Mouse (Mus musculus): ENCODE data around the gene Map2k6. TPM values are rescaled to one million over a fixed set of nuclear protein-coding genes. Genes with fewer than 3 reads are reported as not detected.

Gene Map2k6
- polyA plus RNA-seq, 1 experiment: 2.9 TPM

GRCm38 (mm10) chr11:110487796-110488195, 88.9 kb downstream of the Map2k6 start:
- Histone ChIP-seq H3K4me2 (ENCODE audit: low read depth) (no peak overlapping the region), H3K4me3 (no peak overlapping the region), H3K79me2 (ENCODE audit: control insufficient read depth, insufficient read depth) (no peaks in the 10 kb centered on the region), H3ac (ENCODE audit: control insufficient read depth, insufficient read length) (no peak overlapping the region), H3K36me3 (ENCODE audit: control insufficient read depth, insufficient read depth) (peaks cover 5% of the 10 kb centered on the region), H3K27me3 (ENCODE audit: control insufficient read depth, insufficient read depth, insufficient read length) (no peaks in the 10 kb centered on the region)
- no peak for TF ChIP-seq TCF3 (IDR thresholded peaks at IDR 0.05; ENCODE audit: insufficient read length, low read depth)
- TF ChIP-seq MYOD1 (IDR thresholded peaks at IDR 0.05; ENCODE audit: control insufficient read depth in 1 of 3, insufficient read length in 2 of 3, low read depth in 2 of 3): no peak
- no peak for TF ChIP-seq MAX (IDR thresholded peaks at IDR 0.05; ENCODE audit: low read depth)
- TF ChIP-seq CEBPB (IDR thresholded peaks at IDR 0.05; ENCODE audit: insufficient read depth, poor library complexity, severe bottlenecking): no peak
- TF ChIP-seq USF1 (IDR thresholded peaks at IDR 0.05; ENCODE audit: low read depth): no peak
- no peak for TF ChIP-seq MYOG (IDR thresholded peaks at IDR 0.05; ENCODE audit: control insufficient read depth in 1 of 3, insufficient read depth in 1 of 3, insufficient read length in 2 of 3, low read depth in 2 of 3)
- no peak for TF ChIP-seq POLR2AphosphoS2 (IDR thresholded peaks at IDR 0.05; ENCODE audit: insufficient read length, low read depth)
- no peak for TF ChIP-seq REST (IDR thresholded peaks at IDR 0.05; ENCODE audit: insufficient read depth, insufficient read length)
- TF ChIP-seq SRF (IDR thresholded peaks at IDR 0.05; ENCODE audit: control insufficient read depth, insufficient read length, low read depth): no peak
- no peak for TF ChIP-seq TCF12 (IDR thresholded peaks at IDR 0.05; ENCODE audit: insufficient read depth, poor library complexity, severe bottlenecking)
- no peak for TF ChIP-seq E2F4 (IDR thresholded peaks at IDR 0.05; ENCODE audit: insufficient read depth)

DNA sequence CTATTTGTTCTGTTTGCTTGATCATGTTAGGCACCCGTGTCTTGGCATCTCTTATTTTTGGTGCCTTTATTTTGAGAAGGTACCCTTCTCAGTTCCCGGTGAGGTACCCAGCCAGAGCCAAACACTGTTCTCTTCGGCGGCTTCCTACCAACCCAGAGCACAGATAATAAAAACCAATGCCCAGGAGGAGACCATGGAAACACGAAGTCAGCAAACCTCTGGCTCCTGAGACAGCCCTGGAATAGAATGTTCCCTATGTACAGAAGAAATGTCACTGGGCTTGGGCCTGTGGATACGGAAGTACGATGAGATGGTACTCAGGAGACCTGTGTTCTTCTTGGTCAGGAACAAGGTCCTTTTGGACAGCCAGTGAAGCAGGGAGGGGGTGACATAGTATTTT, 89.4 kb downstream of the Map2k6 start:
- Histone ChIP-seq H3K4me3 (no peak overlapping the region), H3K4me2 (ENCODE audit: low read depth) (no peak overlapping the region), H3ac (ENCODE audit: control insufficient read depth, insufficient read length) (no peak overlapping the region), H3K27me3 (ENCODE audit: control insufficient read depth, insufficient read depth, insufficient read length) (no peaks in the 10 kb centered on the region), H3K36me3 (ENCODE audit: control insufficient read depth, insufficient read depth) (peaks cover 9% of the 10 kb centered on the region), H3K79me2 (ENCODE audit: control insufficient read depth, insufficient read depth) (no peaks in the 10 kb centered on the region)
- TF ChIP-seq REST (IDR thresholded peaks at IDR 0.05; ENCODE audit: insufficient read depth, insufficient read length) (no peak), SRF (IDR thresholded peaks at IDR 0.05; ENCODE audit: control insufficient read depth, insufficient read length, low read depth) (no peak)

- TF ChIP-seq CEBPB (IDR thresholded peaks at IDR 0.05; ENCODE audit: insufficient read depth, poor library complexity, severe bottlenecking): no peak
- no peak for TF ChIP-seq TCF3 (IDR thresholded peaks at IDR 0.05; ENCODE audit: insufficient read length, low read depth)
- no peak for TF ChIP-seq MYOG (IDR thresholded peaks at IDR 0.05; ENCODE audit: control insufficient read depth in 1 of 3, insufficient read depth in 1 of 3, insufficient read length in 2 of 3, low read depth in 2 of 3)
- TF ChIP-seq USF1 (IDR thresholded peaks at IDR 0.05; ENCODE audit: low read depth): no peak
- no peak overlapping the region for H3K4me3 ChIP-seq
- H3K27me3 ChIP-seq (ENCODE audit: control insufficient read depth, insufficient read depth, insufficient read length): no peaks in the 10 kb centered on the region
- H3ac ChIP-seq (ENCODE audit: control insufficient read depth, insufficient read length): no peak overlapping the region
- no peaks in the 10 kb centered on the region for H3K79me2 ChIP-seq (ENCODE audit: control insufficient read depth, insufficient read depth)
- H3K36me3 ChIP-seq (ENCODE audit: control insufficient read depth, insufficient read depth): peaks cover 9% of the 10 kb centered on the region
- H3K4me2 ChIP-seq (ENCODE audit: low read depth): no peak overlapping the region
These were observed 96.6 kb downstream of the Map2k6 start for GRCm38 (mm10) chr11:110495323-110496060.

DNA sequence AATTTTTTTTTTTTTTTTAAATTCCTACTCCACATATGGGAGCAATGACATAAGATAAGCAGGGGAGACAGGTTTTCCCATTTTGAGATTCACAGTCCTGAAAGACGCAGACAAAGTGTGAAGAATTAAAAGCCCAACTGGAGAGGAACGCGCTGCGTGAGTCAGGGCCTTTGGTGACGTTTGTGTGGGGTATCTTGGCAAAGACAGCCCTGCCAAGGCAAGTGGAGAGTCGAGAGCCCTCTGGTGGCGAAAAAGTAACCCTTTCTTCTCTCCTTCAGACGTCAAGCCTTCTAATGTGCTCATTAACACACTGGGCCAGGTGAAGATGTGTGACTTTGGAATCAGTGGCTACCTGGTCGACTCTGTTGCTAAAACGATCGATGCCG, 97.1 kb downstream of the Map2k6 start:
- H3K4me2 ChIP-seq (ENCODE audit: low read depth): no peak overlapping the region
- H3K4me3 ChIP-seq: no peak overlapping the region
- peaks cover 9% of the 10 kb centered on the region for H3K36me3 ChIP-seq (ENCODE audit: control insufficient read depth, insufficient read depth)
- no peaks in the 10 kb centered on the region for H3K27me3 ChIP-seq (ENCODE audit: control insufficient read depth, insufficient read depth, insufficient read length)
- no peak overlapping the region for H3ac ChIP-seq (ENCODE audit: control insufficient read depth, insufficient read length)
- no peak for TF ChIP-seq MYOD1 (IDR thresholded peaks at IDR 0.05; ENCODE audit: control insufficient read depth in 1 of 3, insufficient read length in 2 of 3, low read depth in 2 of 3)
- TF ChIP-seq MAX (IDR thresholded peaks at IDR 0.05; ENCODE audit: low read depth): no peak
- no peak for TF ChIP-seq POLR2A (IDR thresholded peaks at IDR 0.05; ENCODE audit: insufficient read length, low read depth)
- no peak for TF ChIP-seq USF1 (IDR thresholded peaks at IDR 0.05; ENCODE audit: low read depth)
- no peak for TF ChIP-seq CEBPB (IDR thresholded peaks at IDR 0.05; ENCODE audit: insufficient read depth, poor library complexity, severe bottlenecking)
- no peak for TF ChIP-seq TCF12 (IDR thresholded peaks at IDR 0.05; ENCODE audit: insufficient read depth, poor library complexity, severe bottlenecking)
- TF ChIP-seq MYOG (IDR thresholded peaks at IDR 0.05; ENCODE audit: control insufficient read depth in 1 of 3, insufficient read depth in 1 of 3, insufficient read length in 2 of 3, low read depth in 2 of 3): no peak
- no peak for TF ChIP-seq REST (IDR thresholded peaks at IDR 0.05; ENCODE audit: insufficient read depth, insufficient read length)
- no peak for TF ChIP-seq POLR2AphosphoS2 (IDR thresholded peaks at IDR 0.05; ENCODE audit: insufficient read length, low read depth)
- TF ChIP-seq E2F4 (IDR thresholded peaks at IDR 0.05; ENCODE audit: insufficient read depth): no peak
- TF ChIP-seq SRF (IDR thresholded peaks at IDR 0.05; ENCODE audit: control insufficient read depth, insufficient read length, low read depth): no peak
- TF ChIP-seq TCF3 (IDR thresholded peaks at IDR 0.05; ENCODE audit: insufficient read length, low read depth): no peak
- H3K79me2 ChIP-seq (ENCODE audit: control insufficient read depth, insufficient read depth): no peaks in the 10 kb centered on the region

DNA sequence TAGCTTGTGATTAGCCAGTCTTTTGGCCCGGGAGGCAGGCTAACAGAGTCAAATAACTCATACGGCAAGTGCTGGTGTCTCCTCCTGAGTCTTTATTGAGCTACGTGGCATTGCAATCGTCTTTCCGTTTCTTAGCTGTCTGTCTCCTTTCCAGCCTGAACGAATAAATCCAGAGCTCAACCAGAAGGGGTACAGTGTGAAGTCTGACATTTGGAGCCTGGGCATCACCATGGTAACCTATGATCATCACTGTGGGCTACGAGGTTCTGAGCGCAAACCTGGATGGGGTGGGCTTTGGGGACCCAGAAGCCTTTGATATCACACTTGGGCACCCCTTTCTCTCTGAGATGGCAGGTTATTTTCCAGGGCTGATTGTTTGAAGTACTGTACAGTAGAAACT, 98.8 kb downstream of the Map2k6 start:
- no peak overlapping the region for H3K4me2 ChIP-seq (ENCODE audit: low read depth)
- H3K79me2 ChIP-seq (ENCODE audit: control insufficient read depth, insufficient read depth): no peaks in the 10 kb centered on the region
- H3K27me3 ChIP-seq (ENCODE audit: control insufficient read depth, insufficient read depth, insufficient read length): no peaks in the 10 kb centered on the region
- no peak overlapping the region for H3ac ChIP-seq (ENCODE audit: control insufficient read depth, insufficient read length)
- H3K36me3 ChIP-seq (ENCODE audit: control insufficient read depth, insufficient read depth): peaks cover 4% of the 10 kb centered on the region
- no peak overlapping the region for H3K4me3 ChIP-seq
- TF ChIP-seq E2F4 (IDR thresholded peaks at IDR 0.05; ENCODE audit: insufficient read depth) (no peak), CEBPB (IDR thresholded peaks at IDR 0.05; ENCODE audit: insufficient read depth, poor library complexity, severe bottlenecking) (no peak), POLR2A (IDR thresholded peaks at IDR 0.05; ENCODE audit: insufficient read length, low read depth) (no peak), REST (IDR thresholded peaks at IDR 0.05; ENCODE audit: insufficient read depth, insufficient read length) (no peak), TCF12 (IDR thresholded peaks at IDR 0.05; ENCODE audit: insufficient read depth, poor library complexity, severe bottlenecking) (no peak), MAX (IDR thresholded peaks at IDR 0.05; ENCODE audit: low read depth) (no peak), MYOG (IDR thresholded peaks at IDR 0.05; ENCODE audit: control insufficient read depth in 1 of 3, insufficient read depth in 1 of 3, insufficient read length in 2 of 3, low read depth in 2 of 3) (no peak)
